Mouse (Mus musculus): ENCODE results near the gene Rims1. TPM values are rescaled to one million over a fixed set of nuclear protein-coding genes. Genes with fewer than 3 reads are reported as not detected.

The Rims1 gene
- total RNA-seq, 2 experiments from 2014 or later, result 237 to 269 TPM

- DNase-seq (ENCODE audit: extremely low spot score in 1 of 2, low spot score in 1 of 2), result no peak
Observed at GRCm38 (mm10) chr1:22596197-22596596, 209.6 kb downstream of the Rims1 start.

DNA sequence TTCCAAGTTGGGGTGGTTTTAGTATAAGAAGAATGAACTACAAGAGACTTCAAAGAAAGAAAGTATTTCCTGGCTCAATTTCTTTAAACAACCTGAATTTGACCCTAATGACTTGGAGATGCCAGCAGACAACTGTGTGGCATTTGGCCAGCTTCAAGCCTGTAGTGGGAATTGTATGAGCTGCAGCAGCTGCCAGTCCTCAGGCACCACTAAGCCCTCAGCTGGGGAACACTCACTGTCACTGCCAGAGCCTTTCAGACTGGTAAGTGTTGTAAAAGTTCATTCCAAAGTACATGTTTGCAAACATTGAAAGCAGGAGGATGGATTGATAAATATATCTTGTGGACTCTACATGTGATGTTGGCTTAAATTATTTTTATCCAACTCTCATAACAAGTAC lies 211.0 kb downstream of the Rims1 start:
- no peak for DNase-seq (ENCODE audit: extremely low spot score in 1 of 2, low spot score in 1 of 2)

DNA sequence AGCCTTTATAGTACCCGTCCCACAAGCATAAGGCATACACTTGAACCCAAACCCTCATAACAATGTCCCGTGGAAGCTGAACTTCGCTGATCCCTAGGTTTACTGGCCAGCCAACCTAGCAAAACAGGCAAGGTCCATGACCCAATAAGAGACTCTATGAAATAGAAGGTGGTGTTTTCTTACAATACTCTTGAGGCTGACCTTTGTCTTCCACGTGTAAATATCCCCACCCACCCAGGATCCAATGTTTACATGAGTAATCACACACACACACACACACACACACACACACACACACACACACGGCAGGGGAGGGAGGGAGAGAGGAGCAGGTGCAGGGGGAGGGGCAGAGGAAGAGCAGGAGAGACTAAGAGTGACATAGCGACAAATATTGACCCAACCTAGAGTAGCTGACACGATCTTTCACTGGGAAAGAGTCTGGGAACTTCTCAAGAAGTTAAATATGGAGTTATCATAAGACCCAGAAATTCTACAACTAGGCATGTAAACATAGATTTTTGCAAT lies 217.9 kb downstream of the Rims1 start:
- no peak for DNase-seq (ENCODE audit: extremely low spot score in 1 of 2, low spot score in 1 of 2)

GRCm38 (mm10) chr1:22585560-22585959 lies 220.2 kb downstream of the Rims1 start:
- no peak for DNase-seq (ENCODE audit: extremely low spot score in 1 of 2, low spot score in 1 of 2)

DNA sequence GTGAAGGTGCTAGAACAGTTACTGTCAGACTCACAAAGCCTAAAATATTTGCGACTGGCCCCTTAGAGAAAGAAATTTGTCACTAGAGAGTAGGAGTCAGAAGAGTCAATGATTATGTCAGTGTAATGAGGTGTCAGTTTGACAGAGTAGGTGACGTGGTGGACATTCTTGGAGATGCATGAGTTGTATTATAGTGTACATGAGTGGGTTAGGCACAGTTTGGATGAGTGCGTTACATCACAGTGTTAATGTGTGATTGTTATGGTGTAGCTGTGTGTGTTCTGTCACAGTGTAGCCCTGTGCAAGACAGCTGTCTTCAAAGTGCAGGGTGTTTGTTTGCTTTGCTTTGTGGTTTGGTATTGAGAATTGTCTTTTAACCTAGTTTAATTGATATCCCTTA lies 226.3 kb downstream of the Rims1 start:
- DNase-seq (ENCODE audit: extremely low spot score in 1 of 2, low spot score in 1 of 2), result no peak

DNA sequence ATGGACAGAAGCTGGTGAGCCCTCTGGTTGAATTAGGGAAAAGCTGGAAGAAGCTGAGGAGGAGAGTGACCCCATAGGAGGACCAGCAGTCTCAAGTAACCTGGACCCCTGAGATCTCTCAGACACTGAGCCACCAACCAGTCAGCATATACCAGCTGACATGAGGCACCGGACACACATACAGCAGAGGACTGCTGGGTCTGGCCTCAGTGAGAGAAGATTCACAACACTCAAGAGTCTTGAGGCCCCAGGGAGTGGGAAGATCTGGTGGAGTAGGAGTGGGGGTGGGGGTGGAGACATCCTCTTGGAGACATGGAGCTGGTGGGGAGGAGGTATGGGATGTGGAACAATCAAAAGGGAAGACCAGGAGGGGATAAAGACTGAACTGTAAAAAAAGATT lies 233.1 kb downstream of the Rims1 start:
- no peak for DNase-seq (ENCODE audit: extremely low spot score in 1 of 2, low spot score in 1 of 2)

DNA sequence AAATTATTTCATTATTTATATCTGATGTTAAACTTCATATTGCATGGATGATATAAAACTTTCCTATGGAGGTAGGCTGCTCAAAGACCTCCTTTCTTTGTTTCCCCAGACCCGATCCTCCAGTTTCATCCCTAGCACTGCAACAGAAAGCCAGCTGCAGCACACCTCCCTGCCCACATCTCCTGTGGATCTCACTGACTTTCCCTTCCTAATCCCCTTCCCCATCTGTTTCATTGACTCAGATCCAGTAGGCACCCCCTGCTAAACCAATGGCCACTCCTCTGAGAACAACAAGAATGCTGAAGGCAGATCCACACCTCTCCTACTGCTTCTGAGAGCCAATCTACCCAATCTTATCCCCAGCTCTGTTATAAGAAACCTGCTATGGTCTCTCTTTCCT lies 259.5 kb downstream of the Rims1 start:
- DNase-seq (ENCODE audit: extremely low spot score in 1 of 2, low spot score in 1 of 2), result no peak

DNA sequence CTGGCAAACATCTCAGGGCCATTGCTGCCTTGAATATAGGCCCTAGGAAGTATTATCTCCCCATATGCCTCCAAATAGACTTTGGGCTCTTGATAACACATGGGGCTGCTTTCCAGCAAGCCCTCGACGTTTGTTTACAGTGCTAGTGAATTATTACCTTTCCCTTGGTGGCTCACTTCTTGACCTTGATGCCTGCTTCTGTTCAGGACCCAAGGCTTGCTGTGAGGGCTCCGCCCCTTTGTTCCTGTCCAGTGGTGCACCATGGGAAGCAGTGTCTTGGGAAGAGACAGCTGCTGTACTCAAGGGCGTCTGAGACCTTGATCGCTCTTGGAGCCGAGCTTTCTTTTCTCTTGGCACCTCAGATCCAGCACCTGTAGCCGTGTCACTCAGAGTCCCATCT lies 267.7 kb downstream of the Rims1 start:
- no peak for DNase-seq (ENCODE audit: extremely low spot score in 1 of 2, low spot score in 1 of 2)

GRCm38 (mm10) chr1:22536776-22537175 lies 269.0 kb downstream of the Rims1 start:
- no peak for DNase-seq (ENCODE audit: extremely low spot score in 1 of 2, low spot score in 1 of 2)

- DNase-seq (ENCODE audit: extremely low spot score in 1 of 2, low spot score in 1 of 2), result no peak
Observed at GRCm38 (mm10) chr1:22535049-22535448, 270.7 kb downstream of the Rims1 start.

DNA sequence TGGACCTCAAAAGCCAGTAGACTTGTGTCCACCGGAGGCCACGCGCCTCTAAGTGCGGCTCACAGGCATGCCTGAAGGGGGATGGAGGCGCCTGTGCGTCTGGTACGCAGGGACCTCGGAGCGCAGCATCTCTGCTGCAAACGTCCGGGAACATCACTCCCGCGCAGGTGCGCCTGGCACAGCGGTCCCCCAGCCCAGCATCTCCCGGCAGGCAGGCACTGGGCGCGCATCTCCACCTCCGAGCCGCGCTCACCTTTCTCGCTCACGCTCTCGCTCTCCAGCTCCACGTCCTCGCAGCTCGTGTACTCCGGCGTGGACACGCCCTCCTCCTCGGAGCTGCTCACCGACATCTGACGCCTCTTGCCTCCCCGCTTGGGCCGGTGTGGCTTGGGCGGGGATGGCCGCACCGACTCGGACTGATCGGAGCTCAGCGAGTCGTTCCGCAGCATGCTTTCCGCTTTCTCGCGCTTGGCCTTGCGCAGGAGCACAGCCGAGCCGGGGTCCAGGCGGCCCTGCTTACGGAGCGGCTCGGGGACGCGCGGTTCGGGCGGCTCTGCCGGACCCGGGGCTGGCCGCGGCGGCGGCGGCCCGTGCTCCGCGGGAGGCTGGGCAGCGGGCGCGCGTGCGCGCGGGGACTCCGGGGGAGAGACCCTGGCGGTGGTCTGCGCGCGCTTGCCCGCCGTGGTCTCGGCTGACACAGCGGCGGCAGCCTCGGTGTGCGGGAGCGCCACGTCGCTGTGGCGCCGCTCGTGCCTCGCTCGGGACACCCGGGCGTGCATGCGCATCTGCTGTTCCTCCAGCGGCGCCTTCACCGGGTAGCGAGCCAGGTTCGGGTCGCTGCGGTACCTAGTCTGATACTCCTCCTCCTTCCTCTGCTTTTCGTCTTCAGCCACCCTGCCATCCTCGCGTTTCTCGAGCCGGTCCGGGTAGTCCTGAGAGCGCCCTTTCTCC lies 272.4 kb downstream of the Rims1 start:
- peak in 1 of 2 experiments; percentile 50 for DNase-seq (ENCODE audit: extremely low spot score in 1 of 2, low spot score in 1 of 2)

DNA sequence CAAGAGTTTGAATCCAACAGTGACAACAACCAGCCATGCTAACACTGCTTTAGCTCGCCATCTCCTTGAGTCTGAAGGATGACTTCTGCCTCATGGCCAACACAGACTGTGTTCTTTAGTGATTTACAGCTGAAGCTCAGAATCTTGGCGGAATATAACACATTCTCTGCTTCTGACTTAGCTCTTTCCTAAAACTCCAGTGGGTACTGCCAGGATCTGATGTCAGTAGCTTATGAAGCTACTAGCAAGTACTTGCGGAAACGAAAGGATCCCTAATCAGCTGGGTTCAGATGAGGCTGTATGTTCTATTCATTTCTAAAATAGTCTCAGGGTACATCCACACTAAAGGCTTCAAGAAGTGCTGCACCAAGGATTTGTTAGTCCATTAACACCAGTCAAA lies 290.7 kb downstream of the Rims1 start:
- DNase-seq (ENCODE audit: extremely low spot score in 1 of 2, low spot score in 1 of 2), result no peak

GRCm38 (mm10) chr1:22512421-22512820 lies 293.4 kb downstream of the Rims1 start:
- no peak for DNase-seq (ENCODE audit: extremely low spot score in 1 of 2, low spot score in 1 of 2)

- no peak for DNase-seq (ENCODE audit: extremely low spot score in 1 of 2, low spot score in 1 of 2)
Observed at GRCm38 (mm10) chr1:22511614-22512013, 294.2 kb downstream of the Rims1 start.

- no peak for DNase-seq (ENCODE audit: extremely low spot score in 1 of 2, low spot score in 1 of 2)
Observed at GRCm38 (mm10) chr1:22508735-22509615, 296.8 kb downstream of the Rims1 start.

- no peak for DNase-seq (ENCODE audit: extremely low spot score in 1 of 2, low spot score in 1 of 2)
Observed at GRCm38 (mm10) chr1:22487270-22487864, 318.4 kb downstream of the Rims1 start.

DNA sequence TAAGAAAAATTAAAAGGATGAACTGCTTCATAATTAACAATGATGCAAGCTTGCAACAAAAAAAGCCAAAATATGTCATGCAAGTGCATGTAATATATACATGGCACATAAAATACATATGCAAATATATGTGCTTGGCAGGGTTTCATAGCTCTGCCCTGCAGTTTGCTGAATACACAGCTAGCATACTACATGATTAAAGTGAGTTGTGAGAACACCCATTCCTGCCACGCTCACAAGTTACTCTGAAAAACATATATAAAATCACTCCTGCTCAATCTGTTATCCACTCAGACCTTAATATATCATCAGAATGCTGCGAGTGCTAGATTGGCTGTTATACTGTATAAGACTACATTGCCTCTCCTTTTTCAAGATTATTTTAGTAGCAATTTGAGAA lies 329.6 kb downstream of the Rims1 start:
- DNase-seq (ENCODE audit: extremely low spot score in 1 of 2, low spot score in 1 of 2), result no peak

GRCm38 (mm10) chr1:22467033-22467432 lies 338.8 kb downstream of the Rims1 start:
- no peak for DNase-seq (ENCODE audit: extremely low spot score in 1 of 2, low spot score in 1 of 2)

DNA sequence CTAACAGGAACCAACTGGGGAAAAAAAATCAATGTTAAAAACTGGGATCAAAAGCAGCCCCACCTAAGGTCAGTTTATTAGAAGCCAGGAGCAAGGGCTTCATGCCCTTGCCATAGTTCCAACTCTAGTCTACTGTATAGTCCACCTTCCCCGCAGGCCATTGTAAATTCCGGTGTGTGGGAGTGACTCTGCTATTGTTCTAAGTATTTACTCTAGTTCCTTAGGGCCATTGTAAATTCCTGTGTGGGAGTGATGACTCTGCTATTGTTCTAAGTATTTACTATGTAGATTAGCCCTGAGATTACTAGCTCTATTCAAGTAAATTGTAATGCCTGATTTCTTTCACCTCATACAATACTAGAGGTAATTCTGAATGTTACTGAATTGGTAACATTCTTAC lies 339.2 kb downstream of the Rims1 start:
- no peak for DNase-seq (ENCODE audit: extremely low spot score in 1 of 2, low spot score in 1 of 2)

DNA sequence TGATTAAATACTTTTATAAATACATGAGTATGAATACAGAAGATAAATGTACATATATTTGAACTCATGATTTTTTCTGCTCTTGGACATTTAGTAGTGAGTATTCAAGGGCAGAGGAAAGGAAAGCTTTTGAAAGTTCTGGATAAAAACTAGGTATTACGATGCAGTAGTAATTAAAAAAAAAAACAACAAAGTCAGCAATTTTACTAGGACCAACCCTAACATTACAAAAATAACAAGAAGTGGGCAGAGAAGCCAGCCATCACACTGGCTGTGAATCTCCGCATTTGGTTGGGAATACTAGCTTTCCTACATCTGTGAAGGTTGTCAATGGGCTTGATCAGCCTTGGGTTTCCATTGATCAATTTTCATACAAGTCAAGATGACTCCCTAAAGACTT lies 381.8 kb downstream of the Rims1 start:
- DNase-seq (ENCODE audit: extremely low spot score in 1 of 2, low spot score in 1 of 2), result no peak

- no peak for DNase-seq (ENCODE audit: extremely low spot score in 1 of 2, low spot score in 1 of 2)
Observed at GRCm38 (mm10) chr1:22422102-22422501, 383.7 kb downstream of the Rims1 start.
